ENCODE assay signal across 25 mouse cellular contexts in the genomic region with DNA sequence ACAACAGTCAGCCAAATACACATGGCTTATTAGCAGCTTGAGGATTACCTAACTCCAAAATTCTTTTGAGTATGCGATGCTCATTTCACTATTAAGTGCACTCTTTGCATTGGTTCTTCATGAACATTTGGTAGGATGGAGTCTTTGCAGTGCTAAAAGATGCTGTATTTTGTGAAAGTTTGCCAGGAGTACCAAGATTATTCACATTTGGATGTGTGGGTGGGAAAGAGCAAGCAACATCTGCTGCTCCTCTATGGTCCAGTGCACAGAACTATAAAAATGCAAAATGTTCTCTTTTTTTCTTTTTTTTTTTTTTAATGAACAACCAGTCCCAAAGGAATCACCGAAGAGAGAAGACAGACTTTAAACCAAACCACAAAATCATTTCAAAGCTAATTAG.
DNase-seq lines count a peak whose midpoint lies in the region; ATAC-seq lines count a peak whose summit lies in the region.
"Had no signal": no experiment of that assay in that cellular context is flagged by ENCODE, and none has a peak within 500 bp of the region (broad histone marks: within the 10 kb centered on the region; RNA-seq: fewer than 3 reads in every experiment).

No protein-coding gene starts in this region.

- no peaks in the 10 kb centered on the region for H3K27me3 ChIP-seq in hindbrain, embryonic 14.5 days (ENCODE audit: control insufficient read depth, insufficient read depth, low read length)
- no peaks in the 10 kb centered on the region for H3K27me3 ChIP-seq in hindbrain, embryonic 13.5 days
- H3K27me3 ChIP-seq in liver, embryonic 11.5 days (replicated peaks; ENCODE audit: control insufficient read depth, insufficient read depth, low read length): no peaks in the 10 kb centered on the region
- H3K27me3 ChIP-seq: embryonic facial prominence, embryonic 12.5 days; heart, embryonic 13.5 days; limb, embryonic 12.5 days; liver, embryonic 13.5 days; midbrain, embryonic 12.5 days; Patski had no signal

- no peaks in the 10 kb centered on the region for H3K9me3 ChIP-seq in hindbrain, embryonic 14.5 days (ENCODE audit: control insufficient read depth, low read length)
- H3K9me3 ChIP-seq in hindbrain, embryonic 13.5 days: no peaks in the 10 kb centered on the region
- no peaks in the 10 kb centered on the region for H3K9me3 ChIP-seq in liver, embryonic 11.5 days (ENCODE audit: control insufficient read depth, low read length)
- H3K9me3 ChIP-seq: embryonic facial prominence, embryonic 12.5 days; heart, embryonic 13.5 days; limb, embryonic 12.5 days; liver, embryonic 13.5 days; midbrain, embryonic 12.5 days had no signal

- H3K9ac ChIP-seq in hindbrain, embryonic 14.5 days: no peak overlapping the region
- no peak overlapping the region for H3K9ac ChIP-seq in hindbrain, embryonic 13.5 days
- H3K9ac ChIP-seq in liver, embryonic 11.5 days (ENCODE audit: low read depth, low read length): no peak overlapping the region
- H3K9ac ChIP-seq: embryonic facial prominence, embryonic 12.5 days; forebrain, postnatal 0 days; heart, embryonic 13.5 days; limb, embryonic 12.5 days; liver, embryonic 13.5 days; midbrain, embryonic 12.5 days had no signal

- no peaks in the 10 kb centered on the region for H3K4me1 ChIP-seq in hindbrain, embryonic 14.5 days (replicated peaks; ENCODE audit: control insufficient read depth, insufficient read depth, low read length)
- H3K4me1 ChIP-seq in hindbrain, embryonic 13.5 days (replicated peaks): no peaks in the 10 kb centered on the region
- H3K4me1 ChIP-seq in liver, embryonic 11.5 days (replicated peaks; ENCODE audit: control insufficient read depth, insufficient read depth, low read length): no peaks in the 10 kb centered on the region
- H3K4me1 ChIP-seq: embryonic facial prominence, embryonic 12.5 days; heart, embryonic 13.5 days; limb, embryonic 12.5 days; liver, embryonic 13.5 days; midbrain, embryonic 12.5 days had no signal

- WGBS in hindbrain, embryonic 14.5 days: 81% methylated on average over 2 of the region's 2 CpGs
- 82% methylated on average over 2 of the region's 2 CpGs for WGBS in hindbrain, embryonic 13.5 days
- WGBS in liver, embryonic 11.5 days: 86% methylated on average over 2 of the region's 2 CpGs

- ATAC-seq in hindbrain, embryonic 14.5 days (ENCODE audit: low FRiP score): no peak
- no peak for ATAC-seq in hindbrain, embryonic 13.5 days (ENCODE audit: low FRiP score)
- no peak for ATAC-seq in liver, embryonic 11.5 days (replicated peaks; ENCODE audit: low FRiP score)
- ATAC-seq: forebrain, postnatal 0 days; Patski had no signal

- no peak overlapping the region for H3K4me2 ChIP-seq in hindbrain, embryonic 14.5 days (replicated peaks)
- H3K4me2 ChIP-seq in hindbrain, embryonic 13.5 days: no peak overlapping the region
- no peak overlapping the region for H3K4me2 ChIP-seq in liver, embryonic 11.5 days
- H3K4me2 ChIP-seq: embryonic facial prominence, embryonic 12.5 days; heart, embryonic 13.5 days; limb, embryonic 12.5 days; liver, embryonic 13.5 days; midbrain, embryonic 12.5 days had no signal

- DNase-seq in hindbrain, embryonic 14.5 days (ENCODE audit: low spot score): peak; percentile 23
- DNase-seq in right cerebral cortex, adult 18-20 months: peak; percentile 45
- no peak for DNase-seq in right cerebral cortex, postnatal 4 days
- peak; percentile 67 for DNase-seq in layer of hippocampus, adult 9-11 months
- peak; percentile 82 for DNase-seq in telencephalon, adult 2 months (ENCODE audit: low read depth, low spot score)
- DNase-seq in liver, embryonic 11.5 days (ENCODE audit: low spot score): no peak
- no peak for DNase-seq in gastrocnemius, postnatal 10 days
- DNase-seq: adrenal gland, postnatal 36 days; cerebellum, adult 11 months; gastrocnemius, postnatal 36 days; heart, adult 2 months; heart, postnatal 14 days; kidney, adult 11 months; kidney, postnatal 10 days; liver, embryonic 13.5 days; lung, adult 2 months; thymus, postnatal 25 days had no signal

- no peak overlapping the region for H3K27ac ChIP-seq in hindbrain, embryonic 14.5 days
- no peak overlapping the region for H3K27ac ChIP-seq in hindbrain, embryonic 13.5 days
- H3K27ac ChIP-seq in liver, embryonic 11.5 days (ENCODE audit: low read depth, low read length): no peak overlapping the region
- H3K27ac ChIP-seq: embryonic facial prominence, embryonic 12.5 days; heart, adult 2 months; heart, embryonic 13.5 days; limb, embryonic 12.5 days; liver, embryonic 13.5 days; midbrain, embryonic 12.5 days had no signal

- H3K36me3 ChIP-seq in hindbrain, embryonic 14.5 days (replicated peaks; ENCODE audit: control insufficient read depth, insufficient read depth): no peaks in the 10 kb centered on the region
- H3K36me3 ChIP-seq in hindbrain, embryonic 13.5 days: no peaks in the 10 kb centered on the region
- H3K36me3 ChIP-seq in liver, embryonic 11.5 days (ENCODE audit: control insufficient read depth, insufficient read depth, low read length): no peaks in the 10 kb centered on the region
- H3K36me3 ChIP-seq: embryonic facial prominence, embryonic 12.5 days; G1E; heart, embryonic 13.5 days; limb, embryonic 12.5 days; liver, embryonic 13.5 days; midbrain, embryonic 12.5 days had no signal

- H3K4me3 ChIP-seq in hindbrain, embryonic 14.5 days (replicated peaks; ENCODE audit: low read length): no peak overlapping the region
- no peak overlapping the region for H3K4me3 ChIP-seq in hindbrain, embryonic 13.5 days
- H3K4me3 ChIP-seq in liver, embryonic 11.5 days (ENCODE audit: low read depth, low read length): no peak overlapping the region
- H3K4me3 ChIP-seq: embryonic facial prominence, embryonic 12.5 days; heart, adult 2 months; heart, embryonic 13.5 days; limb, embryonic 12.5 days; liver, embryonic 13.5 days; midbrain, embryonic 12.5 days had no signal

Comparison
In these comparisons a context has a peak if more than half of its experiments do, and no peak if none do; other contexts are left out.
1. DNase-seq: peak in hindbrain, embryonic 14.5 days (single experiment), right cerebral cortex, adult 18-20 months (single experiment), layer of hippocampus, adult 9-11 months (single experiment) and telencephalon, adult 2 months (single experiment); none in right cerebral cortex, postnatal 4 days (single experiment), liver, embryonic 11.5 days (single experiment) and gastrocnemius, postnatal 10 days (single experiment).